Mouse (Mus musculus): ENCODE data around the gene Faim. TPM values are rescaled to one million over a fixed set of nuclear protein-coding genes. Genes with fewer than 3 reads are reported as not detected.

Faim gene
- polyA plus RNA-seq (2017; shearing (Covaris generic)): 80.0 TPM

GRCm38 (mm10) chr9:98985800-98986475 lies at the start of gene Faim:
TSS of gene Faim (plus strand) at chr9:98986373.

GRCm38 (mm10) chr9:98955103-98955715 lies 31.0 kb upstream of the Faim start, which contains the start of gene Foxl2:
TSS of gene Foxl2 (plus strand) at chr9:98955288.

GRCm38 (mm10) chr9:99035575-99035974 lies 49.4 kb downstream of the Faim start, which contains the start of gene Gm1123:
TSS of gene Gm1123 (minus strand) at chr9:99035715.

Other genes starting within 250 kb of the Faim start
- gene Prr23a1, start 143.9 kb upstream of the Faim start, polyA plus RNA-seq (2017; shearing (Covaris generic)): not detected
- not detected for gene Prr23a2, start 129.9 kb upstream of the Faim start, polyA plus RNA-seq (2017; shearing (Covaris generic))
- gene Prr23a3, start 121.6 kb upstream of the Faim start, polyA plus RNA-seq (2017; shearing (Covaris generic)): not detected
- gene 7420426K07Rik, start 83.3 kb upstream of the Faim start, polyA plus RNA-seq (2017; shearing (Covaris generic)): not detected
- gene Foxl2, start 31.1 kb upstream of the Faim start, polyA plus RNA-seq (2017; shearing (Covaris generic)): not detected
- gene Gm1123, start 49.3 kb downstream of the Faim start, polyA plus RNA-seq (2017; shearing (Covaris generic)): 0.99 TPM
- 8.0 TPM for gene Pik3cb, start 154.2 kb downstream of the Faim start, polyA plus RNA-seq (2017; shearing (Covaris generic))

All from CD4-positive, CD25-positive, alpha-beta regulatory T cell (primary cell).